Mouse (Mus musculus) cerebellum, adult 2 months (tissue): ENCODE measurements at regions not wholly inside any gene's neighbourhood (a gene's known extent, or its start where the extent isn't known, plus 50 kb on each side); places are given as distances from the start of the nearest gene placed in this dataset.

ENCODE experiments used
- CTCF ChIP-seq: fragments of 200-500 bp; IDR thresholded peaks from 2 replicates; pipeline ENCODE4 v1.5.1; 2011; ENCODE audit warnings: low read depth, mild to moderate bottlenecking, control low read depth, low read length, moderate library complexity, borderline replicate concordance; ENCODE audit not compliant: insufficient read depth
- POLR2A ChIP-seq: fragments of 200-500 bp; IDR thresholded peaks from 2 replicates; pipeline ENCODE4 v1.6.1; 2011; ENCODE audit warnings: low read length, control low read depth, borderline replicate concordance; ENCODE audit not compliant: insufficient read depth

DNA sequence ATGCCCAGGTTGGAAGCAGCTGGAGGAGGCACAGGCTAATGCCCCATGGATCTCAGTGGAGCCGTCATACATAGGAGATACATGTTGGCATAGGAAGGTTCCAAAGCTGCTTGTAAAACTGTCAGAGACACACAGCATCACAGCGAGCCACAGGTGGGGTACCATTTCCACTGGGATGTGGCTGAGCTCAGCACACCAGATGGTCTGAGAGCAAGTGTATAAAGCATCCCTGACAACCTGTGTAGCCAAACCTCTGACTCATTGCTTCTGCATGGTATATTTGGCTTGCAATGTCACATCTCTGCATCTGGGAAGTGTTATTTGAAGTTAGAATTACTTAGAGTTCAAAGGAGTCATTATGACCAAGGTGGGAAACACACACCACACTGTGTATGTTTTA is 734.9 kb downstream of the Tmem132b start:
- no peak for TF ChIP-seq CTCF
- no peak for TF ChIP-seq POLR2A
